Mouse (Mus musculus): ENCODE data around the gene H2-M11. TPM values are rescaled to one million over a fixed set of nuclear protein-coding genes. Genes with fewer than 3 reads are reported as not detected.

H2-M11 gene
- total RNA-seq (2023): not detected

DNA sequence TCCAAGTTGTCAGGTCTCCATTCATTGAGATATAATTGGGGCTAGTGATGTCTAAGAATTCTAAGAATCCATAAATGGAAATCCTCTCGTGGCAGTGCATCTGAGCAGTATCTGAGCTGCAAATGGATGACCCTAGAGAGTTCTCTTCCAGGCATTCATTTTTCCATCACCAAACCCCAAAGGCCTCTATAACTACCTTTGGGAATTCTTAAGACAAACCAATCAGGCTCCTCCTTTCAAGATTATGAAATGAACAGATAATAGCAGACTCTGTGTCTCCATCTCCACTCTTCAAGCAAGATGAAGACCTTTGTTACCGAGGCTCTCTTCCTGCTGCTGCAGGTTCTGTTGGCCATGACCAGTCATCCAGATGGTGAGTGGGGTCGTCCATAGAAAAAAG lies at the start of gene H2-M11:
H2-M11 (plus strand) TSS at position 301 of the 400 bp plus-strand sequence.

Other genes starting within 250 kb of the H2-M11 start
- not detected for gene H2-M10.1, start 220.9 kb upstream of the H2-M11 start, total RNA-seq (2023)
- gene H2-M10.3, start 178.7 kb upstream of the H2-M11 start, total RNA-seq (2023): not detected
- gene H2-M10.4, start 84.7 kb upstream of the H2-M11 start, total RNA-seq (2023): not detected
- not detected for gene H2-M9, start 95.6 kb downstream of the H2-M11 start, total RNA-seq (2023)
- gene H2-M1, start 125.1 kb downstream of the H2-M11 start, total RNA-seq (2023): not detected
- gene H2-M10.5, start 225.8 kb downstream of the H2-M11 start, total RNA-seq (2023): not detected